Mouse (Mus musculus) CH12.LX (cell line): ENCODE results near the gene Mark4. TPM values are rescaled to one million over a fixed set of nuclear protein-coding genes. Genes with fewer than 3 reads are reported as not detected.

Experiments
- DNase-seq: peaks from one replicate; pipeline ENCODE4 v3.0.0-alpha.2; 2013; ENCODE audit errors: extremely low read depth
- H3K27ac ChIP-seq: 2 replicates; pipeline ENCODE4 v1.5.1; 2012; ENCODE audit warnings: low read depth, mild to moderate bottlenecking, control low read depth, moderate library complexity; ENCODE audit not compliant: insufficient read depth
- H3K27me3 ChIP-seq: replicated peaks from 2 replicates; pipeline ENCODE3; 2012; ENCODE audit warnings: inconsistent platforms
- H3K36me3 ChIP-seq, 2 experiments: replicated peaks in 1 of 2; 2 replicates each; pipeline versions ENCODE3 to v1.6.1; 2012; ENCODE audit warnings: inconsistent platforms in 1 of 2, low read length in 1 of 2, mild to moderate bottlenecking in 1 of 2, mixed read lengths in 1 of 2, moderate library complexity in 1 of 2; ENCODE audit not compliant: control insufficient read depth in 1 of 2, insufficient read depth in 1 of 2
- H3K4me1 ChIP-seq, 2 experiments: 2 replicates each; pipeline ENCODE4 v1.6.1; 2012; ENCODE audit warnings: inconsistent platforms in 1 of 2, moderate library complexity in 1 of 2; ENCODE audit not compliant: insufficient read depth in 2 of 2, control insufficient read depth in 1 of 2
- H3K4me2 ChIP-seq: 2 replicates; pipeline ENCODE4 v1.6.1; 2012; ENCODE audit warnings: low read depth, mild to moderate bottlenecking, control low read depth; ENCODE audit not compliant: poor library complexity, insufficient read depth, severe bottlenecking
- H3K4me3 ChIP-seq, 3 experiments: fragments of 150-350 bp in 1 of 3; sonication (generic) in 1 of 3; replicated peaks in 1 of 3; 2 replicates each; pipeline versions ENCODE3 to v1.5.1; 2011 to 2012; ENCODE audit warnings: low read depth in 2 of 3, low read length in 2 of 3, mild to moderate bottlenecking in 2 of 3, moderate library complexity in 2 of 3, control low read depth in 1 of 3, improper control_type of control experiment in 1 of 3, inconsistent platforms in 1 of 3, mixed read lengths in 1 of 3; ENCODE audit not compliant: poor library complexity in 1 of 3
- H3K79me2 ChIP-seq: replicated peaks from 2 replicates; pipeline ENCODE4 v1.6.1; 2012; ENCODE audit warnings: mild to moderate bottlenecking, moderate library complexity; ENCODE audit not compliant: control insufficient read depth, poor library complexity, insufficient read depth, severe bottlenecking; ENCODE audit errors: extremely low read depth
- H3K9ac ChIP-seq: 2 replicates; pipeline ENCODE4 v1.6.1; 2012; ENCODE audit warnings: low read depth, mild to moderate bottlenecking, control low read depth, moderate library complexity; ENCODE audit not compliant: insufficient read depth
- H3K9me3 ChIP-seq: replicated peaks from 2 replicates; pipeline ENCODE3; 2012; ENCODE audit warnings: low read length, inconsistent platforms, mixed read lengths
- CHD1 ChIP-seq: IDR thresholded peaks from 2 replicates; pipeline ENCODE4 v1.6.1; 2012; ENCODE audit warnings: low read depth, low read length, improper control_type of control experiment, inconsistent platforms
- CHD2 ChIP-seq: IDR thresholded peaks from 2 replicates; pipeline ENCODE4 v1.6.1; 2011; ENCODE audit warnings: low read length, improper control_type of control experiment
- E2F4 ChIP-seq: IDR thresholded peaks from 2 replicates; pipeline ENCODE4 v1.6.1; 2011; ENCODE audit warnings: low read depth, low read length, improper control_type of control experiment; ENCODE audit not compliant: insufficient replicate concordance
- EP300 ChIP-seq: IDR thresholded peaks from 2 replicates; pipeline ENCODE4 v1.6.1; 2011; ENCODE audit warnings: low read length, improper control_type of control experiment
- KAT2A ChIP-seq: IDR thresholded peaks from 2 replicates; pipeline ENCODE4 v1.6.1; 2012; ENCODE audit warnings: low read length, improper control_type of control experiment, inconsistent platforms; ENCODE audit not compliant: insufficient replicate concordance
- MAZ ChIP-seq: IDR thresholded peaks from 2 replicates; pipeline ENCODE4 v1.6.1; 2012; ENCODE audit warnings: low read depth, mild to moderate bottlenecking, inconsistent platforms, low read length, improper control_type of control experiment, moderate library complexity
- MYC ChIP-seq: IDR thresholded peaks from 2 replicates; pipeline ENCODE4 v1.6.1; 2011; ENCODE audit warnings: low read depth, mild to moderate bottlenecking, improper control_type of control experiment, low read length
- NELFE ChIP-seq: IDR thresholded peaks from 2 replicates; pipeline ENCODE4 v1.6.1; 2011; ENCODE audit warnings: low read depth, low read length, improper control_type of control experiment
- NRF1 ChIP-seq: IDR thresholded peaks from 2 replicates; pipeline ENCODE4 v1.6.1; 2014; ENCODE audit warnings: low read depth, mild to moderate bottlenecking, inconsistent platforms, low read length, improper control_type of control experiment, moderate library complexity
- PAX5 ChIP-seq: IDR thresholded peaks from 2 replicates; pipeline ENCODE4 v1.6.1; 2012; ENCODE audit warnings: low read length, inconsistent platforms, mixed read lengths
- POLR2A ChIP-seq: IDR thresholded peaks from 2 replicates; pipeline ENCODE4 v1.6.1; 2011; ENCODE audit warnings: low read depth, mild to moderate bottlenecking, improper control_type of control experiment, low read length
- POLR2AphosphoS2 ChIP-seq: IDR thresholded peaks from 2 replicates; pipeline ENCODE4 v1.6.1; 2011; ENCODE audit warnings: low read depth, low read length, improper control_type of control experiment
- RCOR1 ChIP-seq: conservative IDR thresholded peaks from 2 replicates; pipeline ENCODE4 v1.6.1; 2012; ENCODE audit warnings: low read depth, mild to moderate bottlenecking, inconsistent platforms, low read length, improper control_type of control experiment
- TBP ChIP-seq: conservative IDR thresholded peaks from 2 replicates; pipeline ENCODE4 v1.6.1; 2011; ENCODE audit warnings: low read depth, low read length, improper control_type of control experiment
- UBTF ChIP-seq: IDR thresholded peaks from 2 replicates; pipeline ENCODE4 v1.6.1; 2012; ENCODE audit warnings: low read depth, mild to moderate bottlenecking, inconsistent platforms, low read length, improper control_type of control experiment, moderate library complexity
- USF1 ChIP-seq: IDR thresholded peaks from 2 replicates; pipeline ENCODE4 v1.6.1; 2014; ENCODE audit warnings: low read depth, mild to moderate bottlenecking, inconsistent platforms, low read length, improper control_type of control experiment
- ZKSCAN1 ChIP-seq: IDR thresholded peaks from 2 replicates; pipeline ENCODE4 v1.6.1; 2012; ENCODE audit warnings: low read depth, inconsistent platforms, low read length, improper control_type of control experiment, borderline replicate concordance
- ZMIZ1 ChIP-seq: IDR thresholded peaks from 2 replicates; pipeline ENCODE4 v1.6.1; 2012; ENCODE audit warnings: low read depth, mild to moderate bottlenecking, inconsistent platforms, low read length, improper control_type of control experiment
- ZNF384 ChIP-seq: IDR thresholded peaks from 2 replicates; pipeline ENCODE4 v1.6.1; 2012; ENCODE audit warnings: low read depth, low read length, improper control_type of control experiment, inconsistent platforms
- dilution Hi-C: fragments of 300-500 bp; cut with MboI; formaldehyde crosslinking; loops from 2 replicates; pipeline ENCODE4 v1.14.3; 2020; ENCODE audit warnings: low sequenced_read_pairs; ENCODE audit not compliant: extremely low pct_unique_long_range_greater_than_20kb, extremely low pct_ligation_motif_present
- in situ Hi-C: fragments of 300-500 bp; cut with MboI; formaldehyde crosslinking; loops from 3 replicates; pipeline ENCODE4 v1.14.3; 2019; ENCODE audit warnings: low sequenced_read_pairs, low pct_ligation_motif_present, low pct_unique_long_range_greater_than_20kb, mixed read lengths
- polyA plus RNA-seq: library from polyadenylated mRNA; unstranded; fragments of >175 nt; gene quantifications from 2 replicates; pipeline ENCODE4 v1.2.1, GENCODE M21; 2012; ENCODE audit warnings: low read depth; ENCODE audit not compliant: insufficient read length
- total RNA-seq, 2 experiments: library from RNA; depleted of rRNA; stranded (reverse); fragments of 300-350 nt in 1 of 2; fragments of >200 nt in 1 of 2; gene quantifications; 2 replicates each; pipeline ENCODE4 v1.2.3; 2012 to 2014

Mark4 gene
- total and polyA plus RNA-seq, 3 experiments, result 1.7 to 11.9 (median 7.3) TPM

GRCm38 (mm10) chr7:19473875-19474443 is 15.3 kb upstream of the Mark4 start:
- Histone ChIP-seq H3K36me3 (no peaks in the 10 kb centered on the region), H3K4me3 (no peak overlapping the region), H3K4me2 (0 out of 2 replicates have a peak overlapping the region, but pooled peaks have one; percentile 4), H3K9ac (no peak overlapping the region), H3K79me2 (no peaks in the 10 kb centered on the region), H3K4me1 (peaks cover 5 to 16% of the 10 kb centered on the region in 2 experiments), H3K9me3 (peaks cover 14% of the 10 kb centered on the region), H3K27ac (no peak overlapping the region), H3K27me3 (peaks cover 80% of the 10 kb centered on the region)
- in situ Hi-C loops, result no loop called here
- DNase-seq, result no peak
- dilution Hi-C loops, result no loop called here
- TF ChIP-seq MYC (no peak), ZNF384 (no peak), PAX5 (no peak), MAZ (no peak), KAT2A (no peak), UBTF (no peak), EP300 (no peak), CHD2 (no peak), RCOR1 (no peak), NELFE (no peak), ZKSCAN1 (no peak), POLR2A (no peak), NRF1 (no peak; the same call in 1 of the 2 replicates), CHD1 (no peak), USF1 (no peak), TBP (no peak), POLR2AphosphoS2 (no peak)

- Histone ChIP-seq H3K9ac (no peak overlapping the region), H3K4me1 (peaks cover 5 to 23% of the 10 kb centered on the region in 2 experiments), H3K4me3 (no peak overlapping the region), H3K4me2 (no peak overlapping the region), H3K27me3 (peaks cover 74% of the 10 kb centered on the region), H3K79me2 (no peaks in the 10 kb centered on the region), H3K9me3 (peaks cover 16% of the 10 kb centered on the region), H3K27ac (no peak overlapping the region), H3K36me3 (no peaks in the 10 kb centered on the region)
- dilution Hi-C loops, result no loop called here
- in situ Hi-C loops, result no loop called here
- DNase-seq, result no peak
- TF ChIP-seq E2F4 (no peak), ZMIZ1 (no peak), ZNF384 (no peak)
- TF ChIP-seq, all 38 proteins: peak for 0
Measured at GRCm38 (mm10) chr7:19472403-19472802, 13.8 kb upstream of the Mark4 start.
